Mouse (Mus musculus): ENCODE results near the gene Fgfr2. TPM values are rescaled to one million over a fixed set of nuclear protein-coding genes. Genes with fewer than 3 reads are reported as not detected.

Gene Fgfr2
- polyA plus RNA-seq, 1 experiment = 52.3 TPM

GRCm38 (mm10) chr7:131001976-131002726 is 2121.0 kb downstream of the Fgfr2 start:
- no peak for TF ChIP-seq POLR2A (IDR thresholded peaks at IDR 0.05; ENCODE audit: borderline replicate concordance, extremely low read depth, insufficient read depth, insufficient read length, poor library complexity, severe bottlenecking)
- no peak for TF ChIP-seq CTCF (IDR thresholded peaks at IDR 0.05; ENCODE audit: borderline replicate concordance, extremely low read depth, insufficient read depth, insufficient read length)
- no peak for DNase-seq (ENCODE audit: low read depth)

- TF ChIP-seq CTCF (IDR thresholded peaks at IDR 0.05; ENCODE audit: borderline replicate concordance, extremely low read depth, insufficient read depth, insufficient read length) (peak; percentile 59), POLR2A (IDR thresholded peaks at IDR 0.05; ENCODE audit: borderline replicate concordance, extremely low read depth, insufficient read depth, insufficient read length, poor library complexity, severe bottlenecking) (no peak)
- no peak for DNase-seq (ENCODE audit: low read depth)
Measured at GRCm38 (mm10) chr7:130993907-130994306, 2129.2 kb downstream of the Fgfr2 start.

GRCm38 (mm10) chr7:130991174-130991789 is 2131.9 kb downstream of the Fgfr2 start:
- no peak for TF ChIP-seq POLR2A (IDR thresholded peaks at IDR 0.05; ENCODE audit: borderline replicate concordance, extremely low read depth, insufficient read depth, insufficient read length, poor library complexity, severe bottlenecking)
- no peak for TF ChIP-seq CTCF (IDR thresholded peaks at IDR 0.05; ENCODE audit: borderline replicate concordance, extremely low read depth, insufficient read depth, insufficient read length)
- DNase-seq (ENCODE audit: low read depth) = no peak

GRCm38 (mm10) chr7:130989371-130989770 is 2133.8 kb downstream of the Fgfr2 start:
- TF ChIP-seq CTCF (IDR thresholded peaks at IDR 0.05; ENCODE audit: borderline replicate concordance, extremely low read depth, insufficient read depth, insufficient read length) (no peak), POLR2A (IDR thresholded peaks at IDR 0.05; ENCODE audit: borderline replicate concordance, extremely low read depth, insufficient read depth, insufficient read length, poor library complexity, severe bottlenecking) (no peak)

GRCm38 (mm10) chr7:130988146-130988545 is 2135.0 kb downstream of the Fgfr2 start:
- TF ChIP-seq CTCF (IDR thresholded peaks at IDR 0.05; ENCODE audit: borderline replicate concordance, extremely low read depth, insufficient read depth, insufficient read length) (no peak), POLR2A (IDR thresholded peaks at IDR 0.05; ENCODE audit: borderline replicate concordance, extremely low read depth, insufficient read depth, insufficient read length, poor library complexity, severe bottlenecking) (no peak)
- DNase-seq (ENCODE audit: low read depth) = no peak

More at GRCm38 (mm10) chr7:130989371-130989770, 2133.8 kb downstream of the Fgfr2 start:
- no peak for DNase-seq (ENCODE audit: low read depth)

- DNase-seq (ENCODE audit: low read depth) = no peak
- no peak for TF ChIP-seq POLR2A (IDR thresholded peaks at IDR 0.05; ENCODE audit: borderline replicate concordance, extremely low read depth, insufficient read depth, insufficient read length, poor library complexity, severe bottlenecking)
- no peak for TF ChIP-seq CTCF (IDR thresholded peaks at IDR 0.05; ENCODE audit: borderline replicate concordance, extremely low read depth, insufficient read depth, insufficient read length)
Measured at GRCm38 (mm10) chr7:130985716-130986115, 2137.4 kb downstream of the Fgfr2 start.

- no peak for DNase-seq (ENCODE audit: low read depth)
- no peak for TF ChIP-seq CTCF (IDR thresholded peaks at IDR 0.05; ENCODE audit: borderline replicate concordance, extremely low read depth, insufficient read depth, insufficient read length)
- TF ChIP-seq POLR2A (IDR thresholded peaks at IDR 0.05; ENCODE audit: borderline replicate concordance, extremely low read depth, insufficient read depth, insufficient read length, poor library complexity, severe bottlenecking) = no peak
Measured at GRCm38 (mm10) chr7:130985193-130985592, 2138.0 kb downstream of the Fgfr2 start.

- TF ChIP-seq CTCF (IDR thresholded peaks at IDR 0.05; ENCODE audit: borderline replicate concordance, extremely low read depth, insufficient read depth, insufficient read length) (no peak), POLR2A (IDR thresholded peaks at IDR 0.05; ENCODE audit: borderline replicate concordance, extremely low read depth, insufficient read depth, insufficient read length, poor library complexity, severe bottlenecking) (no peak)
- DNase-seq (ENCODE audit: low read depth) = no peak
Measured at GRCm38 (mm10) chr7:130984294-130984693, 2138.9 kb downstream of the Fgfr2 start.

GRCm38 (mm10) chr7:130982881-130983280 is 2140.3 kb downstream of the Fgfr2 start:
- no peak for TF ChIP-seq POLR2A (IDR thresholded peaks at IDR 0.05; ENCODE audit: borderline replicate concordance, extremely low read depth, insufficient read depth, insufficient read length, poor library complexity, severe bottlenecking)
- no peak for TF ChIP-seq CTCF (IDR thresholded peaks at IDR 0.05; ENCODE audit: borderline replicate concordance, extremely low read depth, insufficient read depth, insufficient read length)
- DNase-seq (ENCODE audit: low read depth) = no peak

GRCm38 (mm10) chr7:130982371-130982770 is 2140.8 kb downstream of the Fgfr2 start:
- TF ChIP-seq CTCF (IDR thresholded peaks at IDR 0.05; ENCODE audit: borderline replicate concordance, extremely low read depth, insufficient read depth, insufficient read length) (no peak), POLR2A (IDR thresholded peaks at IDR 0.05; ENCODE audit: borderline replicate concordance, extremely low read depth, insufficient read depth, insufficient read length, poor library complexity, severe bottlenecking) (no peak)
- no peak for DNase-seq (ENCODE audit: low read depth)

- no peak for DNase-seq (ENCODE audit: low read depth)
- no peak for TF ChIP-seq CTCF (IDR thresholded peaks at IDR 0.05; ENCODE audit: borderline replicate concordance, extremely low read depth, insufficient read depth, insufficient read length)
- TF ChIP-seq POLR2A (IDR thresholded peaks at IDR 0.05; ENCODE audit: borderline replicate concordance, extremely low read depth, insufficient read depth, insufficient read length, poor library complexity, severe bottlenecking) = no peak
Measured at GRCm38 (mm10) chr7:130980130-130980529, 2143.0 kb downstream of the Fgfr2 start.

GRCm38 (mm10) chr7:130978545-130978944 is 2144.6 kb downstream of the Fgfr2 start:
- no peak for DNase-seq (ENCODE audit: low read depth)
- no peak for TF ChIP-seq POLR2A (IDR thresholded peaks at IDR 0.05; ENCODE audit: borderline replicate concordance, extremely low read depth, insufficient read depth, insufficient read length, poor library complexity, severe bottlenecking)
- TF ChIP-seq CTCF (IDR thresholded peaks at IDR 0.05; ENCODE audit: borderline replicate concordance, extremely low read depth, insufficient read depth, insufficient read length) = no peak

Data from brain, embryonic 14.5 days (tissue).